Mouse (Mus musculus): ENCODE data around the gene Acer3. TPM values are rescaled to one million over a fixed set of nuclear protein-coding genes. Genes with fewer than 3 reads are reported as not detected.
A peak's percentile ranks its signal among the peaks of the same experiment; 100 is the strongest.

Gene Acer3
- 10 to 100 TPM; 12.8 to 13.5 TPM for total RNA-seq (2021)

GRCm38 (mm10) chr7:98321083-98321482, at the start of gene Acer3:
Gene Acer3, minus strand, starts transcription at chr7:98321208.
- no peak for DNase-seq
- intact Hi-C loops (cut with DNase I), result no loop called here

- intact Hi-C loops (cut with DNase I), result no loop called here
- no peak for DNase-seq
Measured at GRCm38 (mm10) chr7:98369762-98370369, 48.9 kb upstream of the Acer3 start.

GRCm38 (mm10) chr7:98361662-98362061, 40.7 kb upstream of the Acer3 start:
- DNase-seq, result no peak

GRCm38 (mm10) chr7:98361063-98361652, 40.1 kb upstream of the Acer3 start, which contains the start of gene Tsku:
Gene Tsku, minus strand, starts transcription at chr7:98361328.
- peak; percentile 91 to 92 for DNase-seq

More at GRCm38 (mm10) chr7:98361662-98362061, 40.7 kb upstream of the Acer3 start:
- intact Hi-C loops (cut with DNase I), result no loop called here

GRCm38 (mm10) chr7:98360621-98360990, 39.6 kb upstream of the Acer3 start:
- intact Hi-C loops (cut with DNase I), result no loop called here
- DNase-seq, result no peak

More at GRCm38 (mm10) chr7:98361063-98361652, 40.1 kb upstream of the Acer3 start, which contains the start of gene Tsku:
- intact Hi-C loops (cut with DNase I), result no loop called here

- intact Hi-C loops (cut with DNase I), result loop anchor here (10.0 kb wide), 1 partner anchor 245 kb away; no protein-coding TSS in a partner anchor
- DNase-seq, result peak; percentile 50 to 61
Measured at GRCm38 (mm10) chr7:98359951-98360620, 39.1 kb upstream of the Acer3 start.

- no peak for DNase-seq
- intact Hi-C loops (cut with DNase I), result loop anchor here (10.0 kb wide), 1 partner anchor 247 kb away; no protein-coding TSS in a partner anchor
Measured at GRCm38 (mm10) chr7:98358016-98358415, 37.0 kb upstream of the Acer3 start.

- intact Hi-C loops (cut with DNase I), result loop anchor here (10.0 kb wide), 1 partner anchor 247 kb away; no protein-coding TSS in a partner anchor
- DNase-seq, result no peak
Measured at GRCm38 (mm10) chr7:98357324-98357723, 36.3 kb upstream of the Acer3 start.

GRCm38 (mm10) chr7:98354921-98355310, 33.9 kb upstream of the Acer3 start:
- intact Hi-C loops (cut with DNase I), result loop anchor here (10.0 kb wide), 1 partner anchor 250 kb away; no protein-coding TSS in a partner anchor
- DNase-seq, result no peak

- DNase-seq, result no peak
- intact Hi-C loops (cut with DNase I), result loop anchor here (10.0 kb wide), 1 partner anchor 250 kb away; no protein-coding TSS in a partner anchor
Measured at GRCm38 (mm10) chr7:98354160-98354920, 33.3 kb upstream of the Acer3 start.

GRCm38 (mm10) chr7:98353616-98354015, 32.6 kb upstream of the Acer3 start:
- intact Hi-C loops (cut with DNase I), result loop anchor here (10.0 kb wide), 1 partner anchor 251 kb away; no protein-coding TSS in a partner anchor
- DNase-seq, result no peak

- intact Hi-C loops (cut with DNase I), result loop anchor here (10.0 kb wide), 1 partner anchor 253 kb away; no protein-coding TSS in a partner anchor
- no peak for DNase-seq
Measured at GRCm38 (mm10) chr7:98351523-98351922, 30.5 kb upstream of the Acer3 start.

- DNase-seq, result no peak
- intact Hi-C loops (cut with DNase I), result loop anchor here (1.0 to 10.0 kb wide), 3 partner anchors 80 to 255 kb away; no protein-coding TSS in a partner anchor
Measured at GRCm38 (mm10) chr7:98349821-98350220, 28.8 kb upstream of the Acer3 start.

- peak; percentile 85 to 92 for DNase-seq
- intact Hi-C loops (cut with DNase I), result loop anchor here (1.0 to 2.0 kb wide), 2 partner anchors 81 to 194 kb away; no protein-coding TSS in a partner anchor
Measured at GRCm38 (mm10) chr7:98349096-98349495, 28.1 kb upstream of the Acer3 start.

- intact Hi-C loops (cut with DNase I), result loop anchor here (1.0 to 2.0 kb wide), 2 partner anchors 99 to 193 kb away; no protein-coding TSS in a partner anchor
- DNase-seq, result peak; percentile 67 to 79
Measured at GRCm38 (mm10) chr7:98348043-98348442, 27.0 kb upstream of the Acer3 start.

GRCm38 (mm10) chr7:98347471-98347870, 26.5 kb upstream of the Acer3 start:
- DNase-seq, result no peak
- intact Hi-C loops (cut with DNase I), result no loop called here

- no peak for DNase-seq
- intact Hi-C loops (cut with DNase I), result no loop called here
Measured at GRCm38 (mm10) chr7:98345036-98345435, 24.0 kb upstream of the Acer3 start.

GRCm38 (mm10) chr7:98344361-98344760, 23.4 kb upstream of the Acer3 start:
- peak in 1 of 2 experiments; percentile 62 for DNase-seq
- intact Hi-C loops (cut with DNase I), result no loop called here

GRCm38 (mm10) chr7:98342249-98342648, 21.2 kb upstream of the Acer3 start:
- intact Hi-C loops (cut with DNase I), result no loop called here
- DNase-seq, result no peak

- intact Hi-C loops (cut with DNase I), result loop anchor here (1.0 to 2.0 kb wide), 4 partner anchors 29 to 187 kb away; no protein-coding TSS in a partner anchor
- peak; percentile 86 to 92 for DNase-seq
Measured at GRCm38 (mm10) chr7:98341475-98341874, 20.5 kb upstream of the Acer3 start.

Data from heart, postnatal 36 days (tissue).